Mouse (Mus musculus): Measurements from ENCODE around the gene Ubl3.

Gene Ubl3

DNA sequence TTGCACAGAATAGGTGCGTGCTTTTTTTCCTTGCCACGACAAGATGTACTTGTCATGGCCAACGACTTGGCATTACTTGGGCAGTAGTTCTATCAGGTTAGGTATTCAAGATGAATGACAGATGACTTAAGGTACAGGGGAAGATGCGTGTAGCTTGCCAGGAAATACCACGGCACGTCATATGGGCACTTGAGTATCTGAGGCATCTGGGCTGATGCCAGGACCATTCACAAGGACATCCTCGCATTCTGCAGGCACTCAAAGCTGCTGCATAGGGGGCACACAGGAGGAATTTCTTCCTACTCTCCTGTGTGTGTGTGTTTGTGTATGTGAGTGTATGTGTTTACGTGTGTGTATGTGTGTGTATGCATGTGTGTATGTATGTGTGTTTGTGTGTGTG is 9.6 kb upstream of the Ubl3 start:
- no peak for DNase-seq

DNA sequence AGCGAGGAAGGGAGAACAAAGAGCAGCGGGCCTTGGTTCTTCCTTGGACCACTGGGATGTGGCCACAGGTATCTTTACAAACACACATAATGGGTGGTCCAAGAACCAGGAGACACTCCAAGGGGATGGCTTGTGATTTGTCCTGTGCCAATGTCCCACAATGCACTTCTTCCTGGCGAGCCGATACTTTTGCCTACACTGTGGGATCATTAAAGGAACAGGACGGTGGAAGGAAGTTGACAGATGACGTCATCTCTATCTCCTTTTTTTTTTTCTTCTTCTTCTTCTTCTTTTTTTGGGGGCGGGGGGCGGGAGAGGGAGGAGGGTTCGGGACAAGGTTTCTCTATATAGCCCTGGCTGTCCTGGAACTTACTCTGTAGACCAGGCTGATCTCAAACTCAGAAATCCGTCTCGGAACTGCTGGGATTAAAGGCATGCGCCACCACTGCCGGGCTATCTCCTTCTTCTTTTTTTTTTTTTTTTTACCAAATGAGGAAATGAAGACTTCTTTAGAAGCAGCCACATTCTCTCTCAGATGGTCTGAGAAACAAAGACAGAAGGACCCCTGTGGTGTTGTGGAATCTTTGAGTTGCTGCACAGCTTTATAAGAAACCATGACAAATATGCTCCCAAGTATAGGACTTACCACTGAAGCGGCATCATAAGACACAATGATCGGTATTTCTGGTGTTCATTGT is 6.8 kb upstream of the Ubl3 start:
- DNase-seq, result no peak

DNA sequence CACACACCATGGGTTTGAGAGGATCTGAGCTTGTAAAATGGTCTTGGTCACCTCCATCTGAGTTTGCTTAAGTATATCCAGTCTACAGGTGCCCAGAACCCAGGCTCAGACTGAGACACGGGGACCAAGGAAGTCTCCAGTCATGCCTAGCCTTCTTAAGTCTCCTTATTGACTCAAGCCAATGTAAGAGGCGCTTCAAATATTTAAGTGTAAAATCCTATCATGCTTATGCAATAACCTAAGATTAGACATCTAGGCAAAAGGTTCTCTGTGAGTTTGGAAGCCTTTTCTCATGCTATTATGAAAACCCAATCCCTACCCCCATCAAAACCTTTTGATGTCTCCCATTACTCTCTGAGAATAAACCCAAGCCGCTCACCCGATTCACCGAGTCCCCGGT is 5.9 kb upstream of the Ubl3 start:
- no peak for DNase-seq

DNA sequence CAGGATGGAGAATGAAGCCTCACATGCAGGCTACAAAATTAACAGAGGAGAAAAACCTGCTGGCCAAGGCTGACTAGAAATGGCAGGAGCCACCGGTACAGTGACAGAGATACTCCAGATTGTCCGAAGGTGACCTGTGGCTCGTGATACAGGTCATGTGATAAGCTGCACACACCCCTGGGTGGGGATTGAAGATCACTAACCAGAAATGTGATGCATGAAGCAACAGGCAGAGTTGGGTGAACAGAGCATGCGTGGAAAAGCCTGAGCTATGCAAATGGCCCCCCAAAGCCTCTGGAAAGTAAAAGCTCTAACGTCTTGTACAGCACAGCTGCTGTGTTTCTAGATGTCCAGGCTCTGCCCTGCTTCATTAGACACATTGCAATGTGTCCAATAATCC is 3.9 kb upstream of the Ubl3 start:
- DNase-seq, result no peak

DNA sequence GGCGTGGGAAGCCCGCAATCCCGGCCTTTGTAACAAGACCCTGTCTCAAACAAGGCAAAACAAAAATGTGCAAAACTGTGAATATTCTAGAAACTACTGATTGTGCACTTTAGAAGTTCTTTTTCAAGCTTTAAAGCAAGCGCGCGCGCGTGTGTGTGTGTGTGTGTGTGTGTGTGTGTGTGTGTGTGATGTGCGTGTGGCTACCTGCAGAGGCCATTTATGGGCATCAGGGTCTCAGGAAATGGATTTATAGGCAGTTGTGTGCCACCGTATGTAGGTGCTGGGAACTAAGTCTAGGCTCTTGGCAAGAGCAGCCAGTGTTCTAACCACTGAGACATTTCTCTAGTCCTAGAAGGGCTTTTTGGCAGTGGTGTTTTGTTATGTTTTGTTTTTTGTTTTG is 2.6 kb upstream of the Ubl3 start:
- DNase-seq, result no peak

DNA sequence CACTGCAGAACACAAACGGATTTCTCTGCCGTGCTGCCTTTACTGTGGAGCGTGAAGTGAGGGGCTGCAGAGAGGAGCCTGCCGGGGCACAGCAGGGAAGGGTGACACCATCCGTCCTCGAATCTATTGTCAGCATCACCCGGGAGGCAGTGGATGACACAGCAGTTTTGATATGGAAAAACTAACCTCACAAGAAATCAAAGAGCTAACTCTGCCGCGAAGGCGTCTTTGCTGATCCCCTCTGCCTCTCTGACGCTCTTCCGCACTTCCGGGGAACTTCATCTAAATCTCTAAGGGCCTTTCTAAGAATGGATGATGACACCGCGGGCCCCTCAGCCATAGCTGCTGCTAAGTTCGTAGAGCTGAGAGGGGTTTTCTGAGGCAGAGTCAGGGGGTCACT is 2.1 kb upstream of the Ubl3 start:
- DNase-seq, result no peak

DNA sequence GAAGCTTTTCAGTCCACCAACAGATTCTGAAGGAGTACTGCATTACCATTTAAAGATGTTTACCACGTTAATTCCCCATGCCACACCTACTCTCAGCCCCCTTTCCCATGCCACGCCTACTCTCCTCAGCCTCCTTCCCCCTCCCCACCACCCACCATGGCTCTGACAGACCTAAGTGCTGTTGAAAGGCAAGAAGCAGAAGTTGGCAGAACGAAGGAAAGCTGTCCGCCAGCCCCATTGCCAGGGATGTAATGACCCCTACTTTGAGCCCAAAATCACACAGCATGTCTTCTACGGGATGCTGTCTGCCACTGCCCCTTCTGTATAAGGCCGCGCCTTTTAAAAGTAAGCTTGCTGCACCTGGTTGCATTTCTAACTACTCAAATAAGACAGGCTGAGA is 1.7 kb upstream of the Ubl3 start:
- DNase-seq, result no peak

DNA sequence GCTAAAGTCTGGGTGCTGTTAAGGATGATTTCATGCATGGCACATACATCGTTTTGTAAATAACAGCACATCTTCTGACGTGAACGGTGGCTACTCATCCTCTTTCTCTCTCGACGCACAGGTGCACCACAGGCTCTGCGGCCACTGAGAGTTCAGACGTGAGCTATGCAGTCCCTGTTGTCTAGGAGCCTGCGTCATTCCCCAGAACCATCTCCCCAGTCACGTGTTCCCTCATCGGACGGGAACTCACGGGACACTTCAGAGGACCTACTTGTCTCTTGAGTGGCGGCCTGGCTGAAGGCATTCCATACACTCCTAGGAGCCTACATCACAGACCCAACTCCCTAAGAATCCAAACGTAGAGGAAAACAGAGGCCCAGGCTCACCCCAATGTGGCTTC is 1.1 kb upstream of the Ubl3 start:
- no peak for DNase-seq

DNA sequence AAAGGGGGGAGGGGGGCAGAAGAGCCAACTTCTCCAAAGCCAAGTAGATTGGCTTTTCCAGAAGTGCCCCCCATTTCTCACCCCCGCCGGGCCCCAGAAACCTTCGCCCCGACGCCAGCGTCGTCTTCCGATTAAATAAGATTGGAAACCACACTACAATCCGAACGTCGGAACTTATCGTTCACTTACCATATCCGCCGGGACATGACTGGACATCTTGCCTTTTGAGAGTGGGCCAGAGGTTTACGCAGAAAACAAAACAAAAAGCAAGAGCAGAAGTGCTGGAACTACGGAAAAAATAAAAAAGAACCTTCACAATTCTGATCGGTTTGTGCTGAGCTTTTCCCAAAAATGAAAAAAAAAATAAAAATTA is 839 bp downstream of the Ubl3 start:
- DNase-seq, result peak in 1 of 2 experiments; percentile 46

DNA sequence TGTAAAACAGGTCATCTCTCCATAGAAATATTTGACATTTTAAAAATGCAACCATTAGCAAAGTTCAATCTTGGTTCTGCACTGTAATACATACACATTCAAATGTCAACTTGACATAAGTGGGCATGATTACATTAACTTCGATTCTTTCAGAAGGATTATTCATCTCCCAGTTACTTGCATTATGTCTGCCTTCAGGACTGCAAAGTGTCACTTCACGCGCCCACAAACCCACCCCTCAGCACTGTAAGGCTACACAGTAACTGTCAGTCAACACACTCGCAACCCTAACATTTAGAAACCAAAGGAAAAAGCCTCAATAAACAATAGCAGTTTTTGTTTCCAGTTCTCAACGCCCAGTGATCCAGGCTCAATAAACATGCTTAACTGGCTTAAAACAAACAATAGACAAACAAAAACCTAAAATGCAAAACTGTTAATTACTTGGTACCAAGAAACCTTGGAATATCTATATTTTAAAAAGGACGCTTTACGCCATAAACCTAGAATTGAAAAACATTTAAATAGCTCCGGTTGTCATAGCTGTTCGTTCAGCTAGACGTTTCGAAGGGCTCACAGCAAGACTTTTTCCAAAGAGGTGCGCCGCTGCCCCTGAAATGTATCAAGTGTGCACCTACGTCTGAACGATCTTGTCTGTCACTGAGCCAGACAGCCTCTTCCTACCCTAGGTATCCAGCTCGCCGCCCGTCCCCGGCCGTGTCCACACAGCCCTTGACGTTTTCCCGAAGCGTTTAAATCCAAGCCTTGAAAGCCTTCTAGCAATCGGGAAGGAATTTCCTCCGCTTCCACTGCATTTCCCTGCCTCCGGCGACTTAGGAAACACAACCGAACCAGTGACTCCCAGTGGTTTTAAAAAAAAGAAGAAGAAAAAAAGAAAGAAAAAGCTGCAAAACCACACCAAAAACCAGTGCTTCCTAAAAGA is 1.5 kb downstream of the Ubl3 start:
- peak; percentile 68 to 75 for DNase-seq

DNA sequence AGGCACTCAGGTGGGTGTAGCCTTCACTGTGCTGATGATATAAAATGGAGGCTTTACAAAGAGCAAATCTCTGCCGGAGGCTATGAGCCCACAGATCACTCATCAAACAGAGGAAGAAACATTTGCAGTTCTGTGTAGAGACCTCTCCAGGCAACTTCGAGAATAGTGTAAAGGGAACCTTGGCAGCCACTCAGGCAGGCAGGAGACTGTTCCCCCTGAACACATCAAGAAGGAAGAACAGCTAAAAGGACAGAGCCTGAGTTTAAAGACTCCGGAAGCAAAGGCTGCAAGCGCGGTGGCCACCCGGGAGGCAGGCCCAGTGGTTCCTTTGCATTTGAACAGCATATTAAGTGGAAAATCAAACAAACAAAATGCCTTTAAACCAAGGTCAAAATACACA is 2.2 kb downstream of the Ubl3 start:
- DNase-seq, result peak; percentile 48 to 50

DNA sequence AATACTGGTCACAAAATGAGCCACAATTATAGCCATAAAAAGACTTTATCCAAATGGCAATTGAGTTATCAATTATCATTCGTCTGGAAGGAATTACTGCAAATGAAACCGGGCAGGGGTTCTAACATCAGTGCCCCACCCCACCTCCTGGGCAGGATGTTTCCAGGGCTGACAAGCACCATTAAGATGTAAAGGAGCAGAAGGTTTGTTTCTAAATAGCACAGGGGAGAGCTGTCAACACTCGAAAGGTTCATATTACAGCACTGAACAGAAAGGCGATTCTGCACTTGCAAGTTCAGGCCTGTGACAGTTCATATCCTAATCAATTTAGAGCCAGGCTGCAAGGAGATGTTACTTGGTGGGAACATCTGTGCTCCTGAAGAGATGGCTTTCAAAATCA is 3.3 kb downstream of the Ubl3 start:
- no peak for DNase-seq

DNA sequence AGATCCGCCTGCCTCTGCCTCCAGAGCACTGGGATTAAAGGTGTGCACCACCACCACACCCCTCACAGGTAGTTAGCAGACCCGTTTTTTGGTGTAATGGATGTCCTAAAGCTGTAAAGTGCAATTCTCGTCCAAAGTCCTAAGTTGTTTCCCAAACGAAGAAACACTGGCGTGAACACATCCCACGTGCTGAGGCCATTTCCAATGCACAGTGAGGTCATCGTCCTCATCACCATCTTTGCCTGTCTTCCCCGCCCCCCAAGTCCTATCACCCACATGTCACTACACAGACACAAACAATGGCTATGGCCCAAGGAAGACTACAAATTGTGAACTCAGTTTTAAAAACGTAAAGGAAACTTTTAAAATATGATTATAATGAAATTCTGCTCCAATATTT is 4.0 kb downstream of the Ubl3 start:
- no peak for DNase-seq

DNA sequence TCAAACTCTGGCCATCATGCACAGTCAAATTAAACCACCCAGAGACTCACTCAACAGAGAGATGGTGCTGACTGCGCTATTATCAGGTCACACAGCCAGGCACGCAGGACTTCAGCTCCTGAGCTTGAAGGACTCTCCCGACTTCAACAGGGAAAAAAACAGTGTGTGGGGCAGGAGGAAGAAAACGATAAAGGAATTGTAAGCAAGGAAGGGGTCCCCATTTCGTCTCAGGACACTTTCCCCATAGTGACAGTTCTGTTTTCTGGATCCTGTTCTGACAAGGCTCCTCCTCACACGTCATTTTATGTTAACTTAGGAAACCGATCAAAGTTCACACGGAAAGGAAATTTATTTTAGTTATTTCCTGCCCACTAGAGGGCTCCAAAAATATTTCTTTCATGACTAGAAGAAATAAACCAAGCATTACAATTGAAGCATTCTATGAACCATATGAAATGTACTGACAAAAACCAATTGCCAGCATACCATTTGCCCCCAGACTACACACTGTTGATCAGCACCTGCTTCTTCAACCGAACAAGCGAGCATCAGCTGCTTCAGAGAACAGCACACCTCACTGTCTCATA is 4.6 kb downstream of the Ubl3 start:
- DNase-seq, result no peak

DNA sequence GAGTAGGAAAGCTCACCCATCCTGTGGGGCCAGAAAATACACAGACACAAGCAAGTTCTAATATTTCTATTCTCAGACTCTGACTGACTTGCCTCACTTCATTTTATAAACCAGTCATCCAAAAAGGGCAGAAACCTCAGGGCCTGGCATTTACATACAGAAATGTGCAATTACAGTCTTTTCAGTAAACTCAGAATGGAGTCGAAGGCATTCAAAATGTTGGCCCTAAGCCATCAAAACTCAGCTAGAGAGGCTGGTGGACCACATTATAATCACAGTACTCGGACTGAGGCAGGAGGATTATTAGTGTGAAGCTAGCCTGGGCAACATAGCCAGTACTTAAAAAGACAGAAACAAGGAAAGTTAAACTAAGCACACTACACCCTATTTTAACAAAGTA is 5.6 kb downstream of the Ubl3 start:
- no peak for DNase-seq

DNA sequence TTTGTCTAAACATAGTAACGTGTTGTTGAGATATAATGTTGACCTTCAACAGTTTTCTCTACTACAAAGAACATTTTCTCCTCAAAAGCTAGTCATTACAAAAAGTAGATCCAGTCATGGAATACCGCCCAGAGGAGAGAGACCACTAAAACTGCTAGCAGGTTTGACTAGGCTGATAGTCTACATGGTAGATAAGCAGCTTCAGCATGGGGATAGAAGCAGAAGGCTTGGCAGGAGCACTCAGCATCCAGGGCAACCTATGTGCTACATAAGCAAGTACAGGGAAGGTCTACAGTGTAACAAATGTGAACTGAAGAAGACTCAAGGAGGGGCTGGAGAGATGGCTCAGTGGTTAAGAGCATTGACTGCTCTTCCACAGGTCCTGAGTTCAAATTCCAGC is 7.9 kb downstream of the Ubl3 start:
- DNase-seq, result no peak

DNA sequence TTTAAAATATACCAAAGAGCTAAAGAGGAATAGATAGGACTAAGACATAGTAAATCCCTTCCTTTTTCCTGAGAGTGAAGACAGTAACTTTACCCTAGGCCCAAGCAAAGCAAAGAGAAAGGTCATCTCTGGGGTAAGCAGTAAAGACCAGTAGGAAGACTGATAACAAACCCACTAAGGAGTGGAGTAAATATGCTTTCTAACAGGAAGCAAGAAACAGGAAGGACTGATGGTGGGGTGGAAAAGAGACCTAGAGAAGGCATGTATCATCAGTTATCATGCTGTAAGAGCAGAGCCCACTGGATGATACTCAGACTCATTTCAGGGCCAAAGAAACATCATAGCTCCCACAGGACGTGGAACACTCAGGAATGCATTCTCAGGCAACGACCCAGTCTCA is 10.4 kb downstream of the Ubl3 start:
- DNase-seq, result no peak

DNA sequence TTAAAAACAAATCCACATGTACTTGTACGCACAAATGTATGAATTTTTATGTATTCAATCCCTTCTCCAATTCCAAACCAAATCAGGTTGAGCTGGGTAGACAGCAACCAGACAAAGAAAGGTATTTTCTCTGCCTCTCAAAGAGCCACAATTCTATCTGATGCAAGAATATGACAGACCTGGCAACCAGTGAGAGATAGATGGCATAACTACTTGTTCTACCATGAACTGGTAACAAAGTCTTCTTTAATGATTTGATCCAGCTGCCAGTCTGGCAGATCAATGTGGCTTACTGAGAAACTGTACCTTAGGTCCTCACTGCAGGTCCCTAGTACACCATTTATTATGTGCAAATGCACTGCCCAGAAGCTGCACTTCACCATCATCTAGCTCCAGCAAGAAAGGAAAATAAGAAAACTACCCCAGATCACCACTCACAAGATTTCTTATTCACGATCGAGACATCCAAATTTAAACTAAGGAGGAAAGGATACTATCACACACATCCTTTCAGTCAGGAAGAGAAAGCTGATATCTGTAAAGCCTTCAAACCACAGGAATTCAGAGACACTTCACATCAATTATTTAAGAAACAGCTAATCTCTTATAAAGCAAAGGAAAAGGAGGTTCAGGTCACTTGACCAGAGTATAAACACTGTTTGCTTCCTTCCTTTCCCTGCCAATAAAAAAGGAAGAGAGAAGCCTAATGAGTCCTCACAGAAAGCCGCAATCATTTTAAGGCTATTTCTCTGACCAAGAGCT is 16.7 kb downstream of the Ubl3 start:
- DNase-seq, result no peak

DNA sequence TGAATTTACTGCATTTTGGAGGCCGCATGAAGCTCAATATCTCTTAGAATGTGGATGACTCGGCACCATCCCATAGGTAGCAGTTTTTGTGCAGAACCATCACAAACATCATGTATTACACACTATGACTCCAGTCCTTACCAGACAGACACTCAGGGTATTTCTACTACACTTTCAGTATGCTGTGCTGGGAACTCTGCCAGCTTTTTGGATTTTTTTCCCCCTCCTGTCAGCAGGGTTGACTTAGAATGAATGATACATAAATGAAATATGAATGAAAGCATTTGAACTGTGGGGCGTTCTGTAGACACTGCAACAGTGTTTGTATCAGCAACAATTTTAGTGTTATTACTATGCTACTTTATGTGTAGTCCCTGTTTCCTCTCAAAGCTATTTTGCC is 17.9 kb downstream of the Ubl3 start:
- DNase-seq, result peak in 1 of 2 experiments; percentile 65

DNA sequence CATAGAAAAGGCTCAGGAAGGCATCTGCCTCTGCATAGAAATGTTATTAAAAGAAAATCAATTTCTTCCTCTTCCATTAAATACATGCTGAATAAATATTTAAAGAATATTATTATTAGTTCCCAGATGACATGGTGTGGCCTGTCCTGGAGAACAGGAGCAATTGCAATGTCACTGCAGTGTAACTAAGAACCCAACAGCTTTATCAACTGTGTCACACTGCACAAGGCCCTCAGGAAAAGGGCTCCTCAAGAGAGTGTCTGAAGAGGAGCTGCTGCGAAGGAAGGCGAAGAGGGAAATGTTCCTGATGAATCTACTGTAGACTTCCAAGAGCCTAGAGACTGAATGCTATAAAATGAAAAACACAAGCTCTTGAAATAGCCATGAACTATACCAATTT is 18.7 kb downstream of the Ubl3 start:
- DNase-seq, result no peak

DNA sequence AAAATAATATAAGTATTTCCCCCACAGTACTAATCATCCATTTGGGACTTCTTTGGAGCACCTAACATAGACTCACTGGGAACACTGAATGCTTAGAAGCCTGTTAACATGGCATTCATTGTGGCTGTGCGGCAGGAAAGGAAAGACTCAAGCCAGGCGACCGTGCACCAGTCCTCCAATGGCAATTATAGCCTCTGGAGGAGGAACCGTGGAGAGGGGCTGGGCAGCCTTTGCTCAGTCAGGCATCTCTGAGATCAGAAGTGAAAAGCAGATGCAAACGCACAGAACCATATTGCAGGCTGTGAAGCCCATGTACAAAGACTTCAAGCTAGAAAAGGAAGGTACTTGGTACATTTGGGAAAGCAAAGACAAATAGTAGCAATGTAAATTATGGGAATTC is 20.4 kb downstream of the Ubl3 start:
- no peak for DNase-seq

DNA sequence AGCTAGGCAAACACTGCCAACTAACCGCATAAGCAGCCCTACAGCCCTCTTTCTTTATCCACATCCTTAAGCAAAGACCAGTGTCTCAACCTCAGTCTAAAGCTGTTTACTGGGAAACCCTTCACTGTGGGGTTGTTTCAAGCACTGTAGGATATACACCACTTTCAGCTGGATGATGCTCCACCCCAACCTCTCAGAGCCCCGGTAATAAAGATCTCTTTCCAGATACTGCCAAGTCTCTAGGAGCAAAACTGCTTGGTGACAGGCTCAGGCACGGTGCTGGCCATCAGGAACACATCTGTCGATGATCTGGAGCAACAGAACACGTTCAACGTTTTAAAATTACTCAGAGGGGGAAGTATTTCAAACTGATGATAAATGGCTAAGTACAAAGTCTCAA is 25.0 kb downstream of the Ubl3 start:
- no peak for DNase-seq

DNA sequence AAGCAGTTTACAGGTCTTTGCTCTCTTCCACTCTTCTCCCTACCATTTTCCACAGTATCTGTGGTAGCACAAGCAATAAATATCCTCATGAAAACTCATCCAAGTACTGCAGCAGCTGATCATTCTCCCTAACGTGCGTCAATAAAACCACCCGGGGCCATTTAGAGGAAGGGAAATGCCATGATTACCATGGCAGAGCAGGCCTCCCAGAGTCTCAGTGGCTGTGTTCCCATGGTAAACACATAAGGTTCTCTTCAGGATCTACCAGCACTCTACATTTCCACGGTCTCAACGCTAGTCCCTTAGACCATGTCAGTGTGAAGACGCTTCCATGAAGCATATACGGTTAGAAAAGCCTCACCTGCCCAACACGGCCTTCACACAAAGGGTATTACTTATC is 26.0 kb downstream of the Ubl3 start:
- no peak for DNase-seq

Data from cerebellum, postnatal 25 days (tissue).